Mouse (Mus musculus) skeletal muscle tissue, postnatal 0 days (tissue): ENCODE measurements around the gene Edc4. TPM values are rescaled to one million over a fixed set of nuclear protein-coding genes. Genes with fewer than 3 reads are reported as not detected.

Experiments
- polyA plus RNA-seq: library from polyadenylated mRNA; unstranded; fragments of >200 nt; fragmentation: Nextera tagmentation; extraction: Ambion mirVana; gene quantifications from 2 replicates; pipeline ENCODE4 v1.2.1, GENCODE M21; 2015

Gene Edc4
- 20.2 and 22.6 TPM in 2 replicates for polyA plus RNA-seq

DNA sequence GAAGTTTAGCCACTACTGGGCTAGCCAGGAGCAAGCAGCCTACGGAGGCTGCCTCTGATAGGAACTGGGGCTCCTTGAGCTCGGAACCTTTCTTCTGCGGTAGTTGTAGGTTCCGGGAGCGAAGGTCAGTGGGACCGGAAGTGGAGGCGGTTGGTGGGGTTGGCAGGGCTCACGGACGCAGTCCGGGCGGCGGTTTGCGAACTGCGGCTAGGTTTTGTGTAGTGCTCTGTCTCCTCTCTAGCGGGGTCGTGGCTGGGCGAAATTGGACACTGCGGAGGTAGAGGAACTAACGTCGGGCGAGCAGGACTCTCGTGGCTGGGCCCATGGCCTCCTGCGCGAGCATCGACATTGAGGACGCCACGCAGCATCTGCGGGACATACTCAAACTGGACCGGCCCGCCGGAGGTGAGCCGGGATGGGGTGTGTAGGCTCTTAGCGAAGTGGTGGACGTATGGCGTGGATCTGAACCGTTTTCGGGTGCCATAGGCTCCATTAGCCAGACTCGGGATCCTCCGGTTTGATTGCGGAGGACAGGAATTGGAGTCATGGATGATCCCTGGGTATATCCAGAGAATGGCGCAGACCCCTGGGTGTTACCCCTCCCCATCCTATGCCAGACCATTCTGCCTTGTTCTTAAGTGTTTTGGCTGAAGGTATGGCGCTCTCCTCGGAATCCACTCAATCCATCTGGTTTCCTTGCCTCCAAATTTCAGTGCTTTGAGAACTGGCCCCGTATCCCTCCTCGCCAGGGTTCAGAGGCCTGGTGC, at the start of gene Edc4:
Gene Edc4, plus strand, starts transcription at position 128 of the 767 bp plus-strand sequence.

DNA sequence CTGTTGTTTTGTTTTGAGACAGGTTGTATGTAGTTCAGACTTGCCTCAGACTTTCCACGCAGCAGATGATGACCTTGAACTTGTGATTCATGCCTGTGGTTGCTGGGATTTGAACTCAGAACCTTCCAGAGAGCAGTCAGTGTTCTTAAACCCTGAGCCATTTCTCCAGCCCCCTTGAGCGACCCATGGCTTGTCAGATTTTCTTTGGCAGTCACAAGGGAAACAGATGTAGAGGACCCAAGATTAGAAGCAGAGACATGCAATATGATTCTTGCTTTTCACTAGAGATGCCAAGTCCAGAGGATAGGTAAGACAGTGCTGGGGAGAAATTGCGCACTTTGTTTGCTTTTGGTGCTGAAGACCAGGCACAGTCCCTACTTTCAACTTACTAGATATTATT, 27.5 kb upstream of the Edc4 start, which contains the start of gene Cenpt:
Gene Cenpt, minus strand, starts transcription at position 101 of the 400 bp plus-strand sequence.

DNA sequence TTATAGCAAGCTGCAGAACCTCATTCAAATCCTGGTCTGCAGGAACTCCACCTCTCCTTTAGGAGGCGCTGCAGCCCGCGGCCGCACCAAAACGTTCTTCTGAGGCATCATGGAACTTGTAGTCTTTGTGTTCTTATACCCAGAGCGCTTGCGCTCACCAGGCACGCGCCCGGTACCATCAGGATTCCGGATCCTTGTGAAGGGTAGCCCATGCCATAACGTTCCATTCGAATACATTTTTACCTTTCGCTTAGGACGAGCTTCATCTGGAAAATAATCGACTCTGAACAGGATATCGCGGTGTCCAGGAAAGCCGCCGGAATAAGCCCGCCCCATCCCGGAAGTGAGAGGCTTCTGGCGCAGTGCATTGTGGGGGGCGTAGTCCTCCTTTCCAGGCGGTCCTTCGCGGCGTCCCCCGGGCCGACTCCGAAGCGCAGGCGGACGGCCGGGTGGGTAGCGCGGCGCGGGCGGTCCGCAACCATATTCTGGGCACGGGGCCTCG, 25.9 kb upstream of the Edc4 start, which contains the start of gene Thap11:
Gene Thap11, plus strand, starts transcription at position 418 of the 502 bp plus-strand sequence.

DNA sequence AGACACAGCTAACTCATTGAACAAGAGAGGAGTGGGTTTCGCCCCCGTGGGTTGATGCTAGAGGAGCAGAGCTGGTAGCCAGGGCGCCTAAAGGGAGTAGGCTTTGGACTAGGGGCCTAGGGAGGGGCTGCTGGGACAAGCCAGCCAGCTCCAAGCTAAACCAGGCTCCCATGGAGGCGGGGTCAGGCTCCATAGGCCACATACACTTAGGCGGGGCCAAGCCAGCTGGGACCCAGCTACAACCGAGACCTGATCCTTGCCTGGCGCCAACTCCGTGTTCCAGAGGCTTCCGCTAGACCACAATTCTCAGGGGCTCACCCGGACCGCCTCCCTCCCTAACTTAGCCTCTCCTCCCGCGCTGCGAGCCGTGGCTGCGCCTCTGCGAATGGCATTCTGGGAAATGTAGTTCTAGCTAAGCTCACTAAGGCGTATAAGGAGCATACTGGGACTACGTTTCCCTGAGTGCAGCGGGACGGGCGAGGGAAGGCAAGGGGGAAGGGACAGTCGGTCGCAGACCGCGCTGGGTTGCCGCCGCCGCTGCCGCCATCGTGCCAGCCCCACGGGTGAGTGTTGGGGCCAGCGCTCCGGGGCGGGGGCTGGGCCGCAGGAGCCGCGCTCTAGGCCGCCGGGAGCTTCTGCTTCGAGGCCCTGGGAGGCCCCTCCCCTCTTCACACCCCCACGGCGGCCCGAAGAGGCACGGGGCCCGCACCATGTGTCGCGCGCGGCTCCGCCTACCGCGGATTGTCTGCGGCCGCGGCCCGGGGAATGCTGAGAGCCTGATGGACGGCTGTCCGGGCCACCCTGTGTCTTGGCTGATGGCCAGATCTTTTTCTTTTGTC, 20.3 kb upstream of the Edc4 start, which contains the start of gene Nutf2:
Gene Nutf2, plus strand, starts transcription at position 438 of the 839 bp plus-strand sequence.

DNA sequence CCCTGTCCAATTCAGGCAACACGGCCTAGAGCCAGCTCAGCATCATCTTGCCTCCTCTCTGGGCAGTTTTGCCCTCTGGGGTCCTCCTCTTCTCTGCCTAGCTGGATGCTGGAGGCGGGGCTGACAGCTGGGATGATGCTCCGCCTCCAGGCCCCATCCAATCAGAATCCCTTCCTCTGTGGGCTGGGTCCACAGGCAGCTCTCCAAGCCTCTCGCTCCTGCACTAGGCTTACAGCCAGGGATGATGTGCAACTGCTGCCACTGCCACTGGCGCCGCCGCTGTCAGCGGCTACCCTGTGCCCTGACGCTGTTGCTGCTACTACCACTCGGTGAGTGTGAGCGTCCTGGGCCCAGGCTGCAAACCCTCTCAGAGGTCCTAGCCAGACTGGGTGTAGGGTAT, 12.7 kb downstream of the Edc4 start, which contains the start of gene Nrn1l:
Gene Nrn1l, plus strand, starts transcription at position 229 of the 400 bp plus-strand sequence.

DNA sequence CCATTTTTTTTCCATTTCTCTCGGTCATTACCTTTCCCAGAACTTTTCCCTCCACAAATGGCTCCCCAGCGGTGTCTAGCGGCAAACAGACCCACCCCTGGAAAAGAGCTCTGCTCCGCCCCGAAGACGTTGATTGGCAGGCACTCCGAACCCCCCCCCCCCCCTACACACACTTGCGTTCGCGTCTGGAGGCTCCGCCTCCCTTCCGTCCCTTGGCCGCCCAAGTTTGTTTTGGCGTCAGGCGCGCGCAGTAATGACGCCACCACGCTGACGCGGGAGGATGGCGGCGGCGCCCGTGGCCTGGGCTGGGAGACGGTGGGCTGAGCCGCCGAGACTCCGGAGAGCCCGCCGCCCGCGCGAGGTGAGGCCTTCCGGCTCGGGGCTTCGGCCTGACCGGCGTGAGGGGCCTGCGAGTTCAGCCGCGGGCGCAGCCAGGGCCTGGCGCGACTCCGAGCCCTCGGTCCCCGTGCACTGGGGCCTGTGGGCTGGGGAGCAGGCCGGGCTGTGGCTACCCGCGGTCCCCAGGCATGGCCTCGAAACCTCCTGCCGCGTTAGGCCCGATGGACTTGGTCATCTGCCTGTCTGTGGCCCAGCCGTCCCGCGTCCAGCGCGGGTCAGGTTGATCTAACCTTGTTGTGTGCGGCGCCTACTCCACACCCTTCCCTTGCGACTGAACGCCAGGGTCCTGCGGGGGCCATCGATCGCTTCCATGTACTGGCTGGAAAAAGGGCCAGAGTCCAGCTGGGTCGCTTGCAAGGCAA, 19.7 kb downstream of the Edc4 start, which contains the start of gene Pskh1:
Gene Pskh1, plus strand, starts transcription at position 262 of the 761 bp plus-strand sequence.

DNA sequence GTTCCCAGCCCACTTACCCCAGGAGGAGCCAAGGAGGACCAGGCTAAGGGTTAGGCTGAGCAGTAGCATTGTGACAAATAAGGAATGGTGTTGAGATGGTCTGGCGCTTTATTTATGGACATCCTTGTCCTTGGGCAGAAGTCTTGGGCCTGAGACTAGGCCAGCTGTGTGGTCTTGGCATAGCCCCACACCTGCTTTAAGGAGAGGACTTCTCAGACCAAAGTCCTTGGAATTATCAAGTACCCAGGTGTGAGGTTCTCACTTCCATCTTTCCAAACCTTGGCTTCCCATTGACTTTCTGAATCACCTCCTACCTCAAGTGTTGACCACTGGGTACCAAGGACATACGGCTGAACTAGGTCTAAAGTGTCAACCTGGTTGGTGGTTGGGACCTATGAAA, 53.1 kb downstream of the Edc4 start, which contains the start of gene Ctrl:
Gene Ctrl, minus strand, starts transcription at position 101 of the 400 bp plus-strand sequence.

DNA sequence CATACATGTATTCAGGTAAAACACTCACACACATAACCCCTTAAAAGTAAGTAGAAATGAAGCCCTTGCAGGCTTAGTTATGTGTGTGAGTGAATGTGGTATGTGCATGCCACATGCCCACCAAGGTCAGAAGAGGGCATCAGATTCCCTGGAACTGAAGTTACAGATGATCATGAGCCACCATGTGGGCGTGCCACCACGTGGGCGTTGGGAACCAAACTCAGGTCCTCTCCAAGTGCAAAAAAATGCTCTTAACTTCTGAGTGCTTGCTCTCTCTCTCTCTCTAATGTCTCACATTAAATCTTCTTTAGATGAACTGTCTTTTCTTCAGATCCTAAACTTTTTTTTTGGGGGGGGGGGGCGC, 57.6 kb downstream of the Edc4 start, which contains the start of gene Psmb10:
Gene Psmb10, minus strand, starts transcription at position 139 of the 364 bp plus-strand sequence.

DNA sequence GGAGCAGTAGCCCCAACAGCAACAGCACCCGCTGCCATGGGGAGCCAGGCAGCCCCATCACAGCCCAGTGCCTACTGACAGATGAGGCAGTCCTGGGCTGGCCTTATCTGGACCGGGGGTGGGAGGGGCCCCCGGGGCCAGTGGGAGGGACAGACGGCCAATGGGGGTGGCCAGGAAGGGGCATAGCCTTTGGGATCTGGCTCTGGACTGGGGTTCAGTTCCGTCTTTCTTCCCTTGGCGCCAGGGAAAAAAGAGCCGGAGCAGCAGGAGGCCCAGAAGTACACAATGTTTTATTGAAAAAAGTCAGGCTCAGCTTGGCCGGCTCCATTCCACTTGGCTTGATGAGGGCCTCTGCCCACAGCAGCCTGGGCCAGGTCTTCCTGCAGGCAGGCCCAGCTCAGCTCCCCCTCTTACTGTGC, 62.6 kb downstream of the Edc4 start, which contains the start of gene Lcat:
Gene Lcat, minus strand, starts transcription at position 62 of the 419 bp plus-strand sequence.

Other genes starting within 250 kb of the Edc4 start
- 40.0 and 44.9 TPM in 2 replicates for gene Ctcf, start 244.3 kb upstream of the Edc4 start, polyA plus RNA-seq
- gene Agrp, start 243.5 kb upstream of the Edc4 start, polyA plus RNA-seq = 0.27 and 0.62 TPM in 2 replicates
- gene Carmil2, start 194.6 kb upstream of the Edc4 start, polyA plus RNA-seq = 0.04 and 0.10 TPM in 2 replicates
- 24.6 and 25.1 TPM in 2 replicates for gene Acd, start 179.8 kb upstream of the Edc4 start, polyA plus RNA-seq
- gene Pard6a, start 179.7 kb upstream of the Edc4 start, polyA plus RNA-seq = 11.9 and 12.2 TPM in 2 replicates
- not detected in 2 replicates for gene 4933405L10Rik, start 173.2 kb upstream of the Edc4 start, polyA plus RNA-seq
- gene Enkd1, start 172.7 kb upstream of the Edc4 start, polyA plus RNA-seq = 3.2 and 3.8 TPM in 2 replicates
- 5.0 and 7.8 TPM in 2 replicates for gene Gfod2, start 122.2 kb upstream of the Edc4 start, polyA plus RNA-seq
- 9.3 and 9.6 TPM in 2 replicates for gene Ranbp10, start 53.5 kb upstream of the Edc4 start, polyA plus RNA-seq
- 0.17 and 0.28 TPM in 2 replicates for gene Tsnaxip1, start 53.1 kb upstream of the Edc4 start, polyA plus RNA-seq
- gene Cenpt, start 27.6 kb upstream of the Edc4 start, polyA plus RNA-seq = 9.9 and 12.2 TPM in 2 replicates
- 52.0 and 52.7 TPM in 2 replicates for gene Thap11, start 25.7 kb upstream of the Edc4 start, polyA plus RNA-seq
- gene Nutf2, start 20.3 kb upstream of the Edc4 start, polyA plus RNA-seq = 158 and 164 TPM in 2 replicates
- 1.2 and 1.7 TPM in 2 replicates for gene Nrn1l, start 12.7 kb downstream of the Edc4 start, polyA plus RNA-seq
- gene Pskh1, start 19.6 kb downstream of the Edc4 start, polyA plus RNA-seq = 16.8 and 17.0 TPM in 2 replicates
- gene Ctrl, start 53.0 kb downstream of the Edc4 start, polyA plus RNA-seq = 0.32 TPM in 1 of 2 replicates, not detected in the other
- gene Psmb10, start 57.6 kb downstream of the Edc4 start, polyA plus RNA-seq = 36.6 and 38.1 TPM in 2 replicates
- 0.49 and 0.66 TPM in 2 replicates for gene Lcat, start 62.5 kb downstream of the Edc4 start, polyA plus RNA-seq
- 15.2 and 16.0 TPM in 2 replicates for gene Slc12a4, start 85.2 kb downstream of the Edc4 start, polyA plus RNA-seq
- not detected in 2 replicates for gene Dpep3, start 98.5 kb downstream of the Edc4 start, polyA plus RNA-seq
- 15.0 and 15.5 TPM in 2 replicates for gene Dus2, start 110.5 kb downstream of the Edc4 start, polyA plus RNA-seq
- not detected in 2 replicates for gene Dpep2nb, start 125.1 kb downstream of the Edc4 start, polyA plus RNA-seq
- 11.5 and 14.0 TPM in 2 replicates for gene Ddx28, start 131.0 kb downstream of the Edc4 start, polyA plus RNA-seq
- gene Nfatc3, start 178.0 kb downstream of the Edc4 start, polyA plus RNA-seq = 2.9 and 3.2 TPM in 2 replicates